Comparison of ENCODE assay signal across 8 mouse cellular contexts in genomic region chr7:130959868-130960267, GRCm38 (mm10). TPM values are rescaled to one million over a fixed set of nuclear protein-coding genes. Genes with fewer than 3 reads are reported as not detected.
DNase-seq lines count a peak whose midpoint lies in the region; ATAC-seq and TF ChIP-seq lines count a peak whose summit lies in the region.

No protein-coding gene starts in this region.

- H3K4me2 ChIP-seq in hindbrain, postnatal 0 days (ENCODE audit: low read depth, low read length), result no peak overlapping the region
- H3K4me2 ChIP-seq in hindbrain, embryonic 12.5 days (replicated peaks), result no peak overlapping the region
- peak overlapping the region; percentile 28; the same call in 1 of the 2 replicates for H3K4me2 ChIP-seq in heart, embryonic 15.5 days
- no peak overlapping the region for H3K4me2 ChIP-seq in limb, embryonic 14.5 days (replicated peaks; ENCODE audit: low read depth, low read length, severe bottlenecking)
- H3K4me2 ChIP-seq in forebrain, embryonic 13.5 days, result no peak overlapping the region

- no peaks in the 10 kb centered on the region for H3K36me3 ChIP-seq in hindbrain, postnatal 0 days (ENCODE audit: insufficient read depth, low read length)
- no peaks in the 10 kb centered on the region for H3K36me3 ChIP-seq in hindbrain, embryonic 12.5 days
- H3K36me3 ChIP-seq in heart, embryonic 15.5 days, result no peaks in the 10 kb centered on the region
- no peaks in the 10 kb centered on the region for H3K36me3 ChIP-seq in limb, embryonic 14.5 days (ENCODE audit: control insufficient read depth, insufficient read depth, low read length)
- H3K36me3 ChIP-seq in forebrain, embryonic 13.5 days (ENCODE audit: poor library complexity, severe bottlenecking), result no peaks in the 10 kb centered on the region

- peak; percentile 76 for DNase-seq in hindbrain, postnatal 0 days (ENCODE audit: low spot score)
- peak; percentile 40 for DNase-seq in R1 (ENCODE audit: low read depth, low spot score)
- peak; percentile 69 for DNase-seq in limb, embryonic 14.5 days (ENCODE audit: low spot score)
- no peak for DNase-seq in adrenal gland, adult 18-20 months (ENCODE audit: low spot score in 2 of 2)

- H3K9me3 ChIP-seq in hindbrain, postnatal 0 days (ENCODE audit: low read length), result no peaks in the 10 kb centered on the region
- no peaks in the 10 kb centered on the region for H3K9me3 ChIP-seq in hindbrain, embryonic 12.5 days (replicated peaks)
- no peaks in the 10 kb centered on the region for H3K9me3 ChIP-seq in heart, embryonic 15.5 days (replicated peaks)
- no peaks in the 10 kb centered on the region for H3K9me3 ChIP-seq in limb, embryonic 14.5 days (ENCODE audit: control insufficient read depth, low read length)
- H3K9me3 ChIP-seq in forebrain, embryonic 13.5 days (replicated peaks), result no peaks in the 10 kb centered on the region

- no peaks in the 10 kb centered on the region for H3K4me1 ChIP-seq in hindbrain, postnatal 0 days (ENCODE audit: insufficient read depth, low read length)
- peaks cover 5% of the 10 kb centered on the region; the same call in 1 of the 2 replicates for H3K4me1 ChIP-seq in hindbrain, embryonic 12.5 days
- peaks cover 39% of the 10 kb centered on the region for H3K4me1 ChIP-seq in heart, embryonic 15.5 days (replicated peaks)
- peaks cover 21% of the 10 kb centered on the region for H3K4me1 ChIP-seq in limb, embryonic 14.5 days (ENCODE audit: control insufficient read depth, insufficient read depth, low read length)
- peaks cover 4% of the 10 kb centered on the region; the same call in 1 of the 2 replicates for H3K4me1 ChIP-seq in forebrain, embryonic 13.5 days

- peak; percentile 32; the same call in 1 of the 2 replicates for ATAC-seq in hindbrain, postnatal 0 days
- ATAC-seq in hindbrain, embryonic 12.5 days (ENCODE audit: low FRiP score), result no peak
- ATAC-seq in heart, embryonic 15.5 days (replicated peaks; ENCODE audit: insufficient number of reproducible peaks, insufficient read depth, low FRiP score, low read depth), result peak; percentile 23; the same call in 1 of the 2 replicates
- ATAC-seq in limb, embryonic 14.5 days (ENCODE audit: low FRiP score, low read depth), result no peak
- ATAC-seq in megakaryocyte progenitor cell, adult 5-6 weeks (replicated peaks; ENCODE audit: poor library complexity), result no peak
- no peak for ATAC-seq in forebrain, embryonic 13.5 days

- H3K27ac ChIP-seq in hindbrain, postnatal 0 days, result no peak overlapping the region
- H3K27ac ChIP-seq in hindbrain, embryonic 12.5 days, result no peak overlapping the region
- H3K27ac ChIP-seq in heart, embryonic 15.5 days, result peak overlapping the region; percentile 33
- H3K27ac ChIP-seq in limb, embryonic 14.5 days (replicated peaks; ENCODE audit: low read depth, low read length), result no peak overlapping the region
- no peak overlapping the region for H3K27ac ChIP-seq in forebrain, embryonic 13.5 days

- 28% methylated on average over 7 of the region's 7 CpGs for whole genome bisulfite sequencing in hindbrain, postnatal 0 days
- 56% methylated on average over 7 of the region's 7 CpGs for WGBS in hindbrain, embryonic 12.5 days
- WGBS in heart, embryonic 15.5 days, result 20% methylated on average over 7 of the region's 7 CpGs
- 27% methylated on average over 7 of the region's 7 CpGs for WGBS in limb, embryonic 14.5 days
- WGBS in forebrain, embryonic 13.5 days, result 59% methylated on average over 7 of the region's 7 CpGs

- no peak for TF ChIP-seq CTCF in hindbrain, postnatal 0 days (IDR thresholded peaks at IDR 0.05; ENCODE audit: low read depth)

- H3K27me3 ChIP-seq in hindbrain, postnatal 0 days (ENCODE audit: insufficient read depth, low read length), result no peaks in the 10 kb centered on the region
- no peaks in the 10 kb centered on the region for H3K27me3 ChIP-seq in hindbrain, embryonic 12.5 days
- no peaks in the 10 kb centered on the region for H3K27me3 ChIP-seq in heart, embryonic 15.5 days
- H3K27me3 ChIP-seq in limb, embryonic 14.5 days (ENCODE audit: control insufficient read depth, insufficient read depth, low read length), result no peaks in the 10 kb centered on the region
- H3K27me3 ChIP-seq in forebrain, embryonic 13.5 days, result no peaks in the 10 kb centered on the region

- TF ChIP-seq POLR2A in limb, embryonic 14.5 days (IDR thresholded peaks at IDR 0.05; ENCODE audit: borderline replicate concordance, extremely low read depth, insufficient read depth, insufficient read length), result no peak

- no peak overlapping the region for H3K9ac ChIP-seq in hindbrain, postnatal 0 days (replicated peaks; ENCODE audit: low read length)
- no peak overlapping the region for H3K9ac ChIP-seq in hindbrain, embryonic 12.5 days
- no peak overlapping the region for H3K9ac ChIP-seq in heart, embryonic 15.5 days
- H3K9ac ChIP-seq in limb, embryonic 14.5 days (ENCODE audit: low read depth, low read length, severe bottlenecking), result no peak overlapping the region
- H3K9ac ChIP-seq in forebrain, embryonic 13.5 days, result no peak overlapping the region

- no peak overlapping the region for H3K4me3 ChIP-seq in hindbrain, postnatal 0 days (ENCODE audit: low read length)
- H3K4me3 ChIP-seq in hindbrain, embryonic 12.5 days, result no peak overlapping the region
- no peak overlapping the region for H3K4me3 ChIP-seq in heart, embryonic 15.5 days
- no peak overlapping the region for H3K4me3 ChIP-seq in limb, embryonic 14.5 days (replicated peaks; ENCODE audit: low read length)
- no peak overlapping the region for H3K4me3 ChIP-seq in forebrain, embryonic 13.5 days

RNA-seq across cellular contexts. Expression of gene Htra1, which starts 24.0 kb away (rescaled TPM):
- total RNA-seq in hindbrain, postnatal 0 days (2014; rRNA removed), result 58.0 and 58.7 TPM in 2 replicates
- polyA plus RNA-seq in hindbrain, postnatal 0 days (2015; fragmentation: Nextera tagmentation; extraction: Ambion mirVana), result 49.4 and 55.0 TPM in 2 replicates
- polyA plus RNA-seq in hindbrain, embryonic 12.5 days (2016; fragmentation: Nextera tagmentation; extraction: Ambion mirVana), result 19.0 and 23.8 TPM in 2 replicates
- polyA plus RNA-seq in heart, embryonic 15.5 days (2015; fragmentation: Nextera tagmentation; extraction: Ambion mirVana), result 78.0 and 80.3 TPM in 2 replicates
- polyA plus RNA-seq in limb, embryonic 14.5 days (2012; rRNA removed), result 102 and 124 TPM in 2 replicates
- 224 and 233 TPM in 2 replicates for polyA plus RNA-seq in limb, embryonic 14.5 days (2014; fragmentation: Nextera tagmentation; extraction: Ambion mirVana)
- total RNA-seq in megakaryocyte progenitor cell, adult 5-6 weeks (2015), result not detected in 2 replicates
- total RNA-seq in megakaryocyte progenitor cell, adult 5-6 weeks (2017), result 0.29 TPM in 1 of 2 replicates, not detected in the other
- 9.3 and 9.7 TPM in 2 replicates for polyA plus RNA-seq in forebrain, embryonic 13.5 days (2015; fragmentation: Nextera tagmentation; extraction: Ambion mirVana)
- total RNA-seq in adrenal gland, adult 18-20 months (2021), result 10 to 100 TPM; 31.8 to 79.5 TPM

Comparison
In these comparisons a context has a peak if more than half of its experiments do, and no peak if none do; other contexts are left out.
1. ATAC-seq: peak in hindbrain, postnatal 0 days (single experiment) and heart, embryonic 15.5 days (single experiment); none in hindbrain, embryonic 12.5 days (single experiment), limb, embryonic 14.5 days (single experiment), megakaryocyte progenitor cell, adult 5-6 weeks (single experiment) and forebrain, embryonic 13.5 days (single experiment).
2. DNase-seq: peak in hindbrain, postnatal 0 days (single experiment), R1 (single experiment) and limb, embryonic 14.5 days (single experiment); none in adrenal gland, adult 18-20 months (0 of 2).